Mouse (Mus musculus) kidney, adult 2 months (tissue): ENCODE measurements around the gene Fam161a. TPM values are rescaled to one million over a fixed set of nuclear protein-coding genes. Genes with fewer than 3 reads are reported as not detected.
A peak's percentile ranks its signal among the peaks of the same experiment; 100 is the strongest.

Source experiments
- DNase-seq: peaks from one replicate; pipeline ENCODE4 v3.0.0; 2021
- H3K27ac ChIP-seq: fragments of 200-500 bp; 2 replicates; pipeline ENCODE4 v1.5.1; 2012; ENCODE audit warnings: low read depth, low read length, control low read depth, inconsistent platforms; ENCODE audit not compliant: insufficient read depth
- H3K27me3 ChIP-seq: fragments of 200-500 bp; replicated peaks from 2 replicates; pipeline ENCODE4 v1.6.1; 2012; ENCODE audit warnings: mild to moderate bottlenecking, moderate library complexity, low read length, inconsistent platforms; ENCODE audit not compliant: control insufficient read depth, insufficient read depth
- H3K36me3 ChIP-seq: fragments of 200-500 bp; 2 replicates; pipeline ENCODE4 v1.6.1; 2012; ENCODE audit warnings: mild to moderate bottlenecking, moderate library complexity, low read length, inconsistent platforms; ENCODE audit not compliant: control insufficient read depth, insufficient read depth
- H3K4me1 ChIP-seq: fragments of 200-500 bp; 2 replicates; pipeline ENCODE4 v1.6.1; 2011; ENCODE audit warnings: low read length; ENCODE audit not compliant: control insufficient read depth, insufficient read depth
- H3K4me3 ChIP-seq: fragments of 200-500 bp; 2 replicates; pipeline ENCODE4 v1.5.1; 2011; ENCODE audit warnings: mild to moderate bottlenecking, low read depth, low read length, control low read depth; ENCODE audit not compliant: insufficient read depth
- CTCF ChIP-seq: fragments of 200-500 bp; conservative IDR thresholded peaks from 2 replicates; pipeline ENCODE4 v1.5.1; 2011; ENCODE audit warnings: low read depth, mild to moderate bottlenecking, control low read depth, low read length, moderate library complexity, mixed read lengths; ENCODE audit not compliant: insufficient read depth, insufficient read length
- POLR2A ChIP-seq: fragments of 200-500 bp; IDR thresholded peaks from one replicate; pipeline ENCODE4 v1.6.1; 2011; ENCODE audit warnings: low read depth, low read length, control low read depth
- WGBS: fragments of 180-500 bp; shearing (Covaris S2); methylation state at CpG from one replicate; pipeline ENCODE4 v1.1.7; 2018; 5-methylcytosine and 5-hydroxymethylcytosine counted together
- polyA plus RNA-seq: library from polyadenylated mRNA; depleted of rRNA; stranded (reverse); fragments of >200 nt; gene quantifications from 2 replicates; pipeline ENCODE4 v1.2.3, GENCODE M21; 2012; rRNA removed

Gene Fam161a
- polyA plus RNA-seq, result 2.5 and 4.0 TPM in 2 replicates

DNA sequence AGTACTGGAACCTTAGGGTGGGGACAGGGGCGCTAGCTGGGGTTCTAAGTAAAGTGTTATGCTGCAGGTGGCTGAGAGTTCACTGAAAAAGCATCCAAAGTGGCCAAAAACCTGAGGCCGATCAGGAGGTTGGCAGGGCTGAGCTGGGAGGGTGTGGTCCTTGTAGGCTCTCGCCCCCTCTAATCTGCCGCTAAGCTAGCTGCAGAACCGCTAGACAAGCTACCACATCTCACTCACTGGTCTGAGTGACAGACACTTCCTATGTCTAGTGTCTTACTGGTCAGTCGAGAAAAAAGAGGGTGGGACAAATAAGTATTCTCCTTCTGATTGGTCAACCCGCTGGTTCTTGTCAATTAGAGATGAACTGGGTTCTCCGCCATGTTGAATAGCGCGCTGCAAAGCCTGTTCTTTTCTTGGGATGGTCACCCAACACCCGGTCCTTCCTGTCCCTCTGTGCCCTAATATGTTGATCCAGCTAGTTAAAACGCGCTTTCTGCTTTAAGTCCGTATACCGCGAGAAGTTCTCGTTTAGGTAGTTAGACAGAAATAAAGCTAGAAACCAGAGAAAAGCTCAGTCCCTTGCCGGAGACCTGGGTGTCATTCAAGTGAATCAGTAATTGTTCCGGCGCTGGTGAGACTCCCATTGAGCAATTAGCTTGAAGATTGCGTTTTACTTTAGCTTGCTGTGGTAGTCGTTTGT lies at the start of gene Fam161a:
TSS of gene Fam161a (plus strand) at position 51 of the 700 bp plus-strand sequence.
- TF ChIP-seq POLR2A (no peak), CTCF (no peak)
- under 1% methylated on average over 22 of the region's 22 CpGs for WGBS
- peak; percentile 96 for DNase-seq
- Histone ChIP-seq H3K4me3 (peak within 1 kb of the TSS; percentile 82), H3K27ac (peak within 1 kb of the TSS; percentile 77), H3K27me3 (no peaks in the 10 kb centered on the region), H3K36me3 (peaks cover 8% of the 10 kb centered on the region), H3K4me1 (peaks cover 4% of the 10 kb centered on the region; the same call in 1 of the 2 replicates)

DNA sequence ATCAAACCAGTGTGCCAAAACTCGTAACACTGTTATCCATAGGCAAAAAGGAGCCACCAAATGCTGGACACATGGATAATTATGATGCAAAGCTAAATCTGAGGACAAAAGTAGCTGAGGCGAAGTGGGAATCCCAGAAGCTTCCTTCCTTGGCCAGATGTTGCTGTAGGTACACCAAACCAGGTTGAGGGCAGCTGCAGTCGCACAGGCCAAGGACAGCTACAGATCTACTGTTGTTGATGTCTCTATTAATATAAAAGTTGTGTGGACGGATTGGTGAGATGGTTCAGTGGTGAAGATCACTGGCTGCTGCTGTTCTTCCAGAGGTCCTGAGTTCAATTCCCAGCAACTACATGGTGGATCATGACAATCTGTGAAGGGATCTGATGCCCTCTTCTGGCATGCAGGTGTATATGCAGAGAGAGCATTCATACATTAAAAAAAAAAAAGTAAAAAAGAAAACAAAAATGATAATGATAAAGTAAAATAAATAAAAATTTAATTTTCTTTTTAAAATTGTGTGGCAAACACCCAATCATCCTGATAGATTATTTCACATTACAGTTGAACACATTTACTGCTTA lies 49.4 kb upstream of the Fam161a start:
- Histone ChIP-seq H3K27ac (no peak overlapping the region), H3K4me3 (no peak overlapping the region), H3K27me3 (no peaks in the 10 kb centered on the region), H3K4me1 (no peaks in the 10 kb centered on the region), H3K36me3 (no peaks in the 10 kb centered on the region)
- peak; percentile 24 for DNase-seq
- TF ChIP-seq POLR2A, result no peak
- TF ChIP-seq CTCF, result peak; percentile 29; the same call in 1 of the 2 replicates
- 91% methylated on average over 4 of the region's 4 CpGs for WGBS

DNA sequence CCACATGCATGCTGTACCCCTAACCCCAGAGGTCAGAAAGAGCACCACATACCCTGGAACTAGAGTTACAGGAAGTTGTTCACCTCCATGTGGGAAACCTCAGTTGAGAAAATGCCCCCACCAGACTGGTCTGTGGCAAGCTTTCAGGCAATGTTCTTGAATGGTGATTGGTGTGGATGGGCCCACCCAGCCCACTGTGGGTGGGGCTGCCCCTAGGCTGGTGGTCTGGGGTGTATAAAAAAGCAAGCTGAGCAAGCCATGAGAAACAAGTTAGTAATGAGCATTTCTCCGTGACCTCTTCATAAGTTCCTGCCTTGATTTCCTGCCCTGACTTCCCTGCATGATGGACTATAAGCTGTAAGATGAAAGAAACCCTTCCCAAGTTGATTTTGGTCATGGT lies 45.2 kb upstream of the Fam161a start:
- H3K4me3 ChIP-seq, result no peak overlapping the region
- H3K4me1 ChIP-seq, result no peaks in the 10 kb centered on the region
- H3K27me3 ChIP-seq, result no peaks in the 10 kb centered on the region; the same call in 1 of the 2 replicates
- 97% methylated on average over 1 of the region's 1 CpGs for WGBS
- H3K27ac ChIP-seq, result no peak overlapping the region
- no peak for TF ChIP-seq POLR2A
- no peak for TF ChIP-seq CTCF
- no peaks in the 10 kb centered on the region for H3K36me3 ChIP-seq
- no peak for DNase-seq

DNA sequence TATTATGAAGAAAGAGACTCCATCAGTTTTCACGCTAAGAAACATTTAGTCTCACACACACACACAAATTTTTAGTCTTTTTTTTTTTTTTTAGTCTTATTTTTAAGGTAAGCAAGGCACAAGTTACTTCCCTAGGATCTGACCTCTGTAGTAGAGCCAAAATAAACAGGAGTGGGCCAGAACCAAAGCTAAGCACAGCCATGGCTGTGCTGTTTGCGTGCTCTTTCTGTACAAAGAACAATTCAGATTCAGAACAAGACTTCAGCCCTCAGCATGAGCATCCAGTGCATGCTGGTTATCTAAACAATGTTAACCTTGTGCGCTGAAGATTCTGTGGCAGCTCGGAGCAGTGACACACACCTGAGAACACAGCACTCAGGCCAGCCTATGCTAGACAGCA lies 42.9 kb upstream of the Fam161a start:
- Histone ChIP-seq H3K27me3 (no peaks in the 10 kb centered on the region; the same call in 1 of the 2 replicates), H3K4me3 (no peak overlapping the region), H3K27ac (no peak overlapping the region), H3K4me1 (no peaks in the 10 kb centered on the region), H3K36me3 (no peaks in the 10 kb centered on the region)
- TF ChIP-seq POLR2A (no peak), CTCF (no peak)
- no peak for DNase-seq
- WGBS, result 64% methylated on average over 4 of the region's 4 CpGs

DNA sequence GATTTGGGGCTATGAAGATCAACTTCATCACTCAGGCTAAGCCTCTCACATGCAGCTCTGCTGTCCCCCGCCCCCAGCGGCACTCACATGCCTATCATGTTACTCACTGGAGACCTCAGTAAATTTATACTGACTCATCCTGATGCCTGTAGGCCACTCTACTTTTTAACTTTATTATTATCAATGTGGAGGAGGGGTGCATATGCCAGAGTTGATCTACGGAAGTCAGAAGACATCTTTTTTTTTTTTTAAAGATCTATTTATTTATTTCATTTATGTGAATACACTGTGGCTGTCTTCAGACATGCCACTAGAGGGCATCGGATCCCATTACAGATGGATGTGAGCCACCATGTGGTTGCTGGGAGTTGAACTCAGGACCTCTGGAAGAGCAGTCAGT lies 41.8 kb upstream of the Fam161a start:
- H3K27me3 ChIP-seq, result no peaks in the 10 kb centered on the region; the same call in 1 of the 2 replicates
- no peak overlapping the region for H3K27ac ChIP-seq
- 74% methylated on average over 4 of the region's 4 CpGs for WGBS
- DNase-seq, result no peak
- H3K36me3 ChIP-seq, result no peaks in the 10 kb centered on the region
- H3K4me1 ChIP-seq, result no peaks in the 10 kb centered on the region
- no peak for TF ChIP-seq POLR2A
- TF ChIP-seq CTCF, result 0 out of 2 replicates have a peak, but pooled peaks have one; percentile 7
- H3K4me3 ChIP-seq, result no peak overlapping the region

DNA sequence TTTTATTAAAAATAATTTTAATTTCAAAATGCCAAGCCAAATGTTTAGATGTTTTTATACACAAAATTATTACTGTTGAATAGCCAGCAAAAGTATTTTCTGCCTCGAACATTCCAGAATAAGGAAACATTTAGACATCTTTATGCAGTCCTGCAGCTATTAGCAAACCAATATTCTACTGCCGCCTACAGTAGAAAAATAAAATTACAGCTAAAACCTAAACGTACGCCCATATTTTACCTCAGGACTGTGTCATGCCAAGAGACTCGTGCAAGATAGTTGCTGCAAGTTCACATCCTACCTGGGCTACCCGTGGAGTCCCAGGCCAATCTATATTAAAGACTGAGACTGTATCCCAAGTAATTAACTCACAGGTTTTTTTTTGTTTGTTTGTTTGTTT lies 37.8 kb upstream of the Fam161a start:
- WGBS, result 42% methylated on average over 6 of the region's 6 CpGs
- Histone ChIP-seq H3K36me3 (no peaks in the 10 kb centered on the region), H3K4me1 (no peaks in the 10 kb centered on the region; the same call in 1 of the 2 replicates), H3K27me3 (no peaks in the 10 kb centered on the region; the same call in 1 of the 2 replicates), H3K4me3 (no peak overlapping the region), H3K27ac (no peak overlapping the region)
- TF ChIP-seq POLR2A (no peak), CTCF (no peak)
- peak; percentile 51 for DNase-seq

DNA sequence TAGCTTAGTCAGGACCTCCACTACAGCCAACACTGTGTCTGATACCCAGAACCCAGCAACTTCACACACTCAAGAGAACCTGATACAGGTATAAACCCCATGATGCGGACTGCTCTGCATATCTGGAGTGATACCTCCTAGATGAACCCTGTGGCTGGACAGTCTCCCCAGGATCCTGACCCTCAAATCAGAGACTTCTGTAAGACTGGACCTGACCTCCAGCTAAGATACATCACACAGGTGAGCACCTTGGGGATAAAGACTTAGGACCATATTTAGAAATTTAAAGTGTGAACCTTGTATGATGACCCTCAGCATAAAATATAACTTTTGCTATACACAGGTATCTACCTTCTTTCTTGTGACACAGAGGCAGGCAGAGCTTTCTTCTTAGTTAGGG lies 36.8 kb upstream of the Fam161a start:
- Histone ChIP-seq H3K4me3 (no peak overlapping the region), H3K36me3 (no peaks in the 10 kb centered on the region), H3K4me1 (peaks cover 2% of the 10 kb centered on the region; the same call in 1 of the 2 replicates), H3K27me3 (no peaks in the 10 kb centered on the region; the same call in 1 of the 2 replicates), H3K27ac (no peak overlapping the region)
- TF ChIP-seq CTCF (no peak), POLR2A (no peak)
- no peak for DNase-seq
- WGBS, result 97% methylated on average over 1 of the region's 1 CpGs
